8 mouse cellular contexts compared by ENCODE assay signal in the genomic region with DNA sequence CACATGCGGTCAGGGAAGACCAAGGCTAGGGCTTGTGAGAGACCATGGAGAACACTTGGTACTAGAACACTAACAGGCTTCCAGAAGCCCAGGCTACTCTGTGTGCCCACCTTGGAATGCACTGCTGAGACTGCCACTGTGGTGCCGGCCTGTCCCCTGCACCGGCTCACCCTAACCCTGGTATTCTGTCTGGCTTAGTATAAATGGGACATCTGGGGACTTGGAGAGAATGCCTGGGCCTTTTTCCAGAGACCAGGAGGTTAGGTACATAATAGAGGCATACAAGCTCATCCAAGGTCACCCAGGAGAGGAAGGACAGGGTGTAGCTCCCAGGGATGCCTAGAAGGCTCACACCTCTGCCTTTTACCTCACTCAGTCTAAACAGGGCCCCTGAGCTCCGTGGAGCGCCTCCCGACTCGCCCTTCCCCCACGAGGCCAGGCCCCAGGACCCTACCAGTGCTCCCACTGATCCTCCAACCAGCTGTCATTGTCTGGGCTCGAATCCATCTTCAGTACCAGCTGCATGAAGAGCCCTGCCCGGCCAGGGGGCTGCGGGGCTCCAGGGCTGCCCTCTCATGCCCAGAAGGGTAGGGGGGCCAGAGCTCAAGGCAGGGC. TPM values are rescaled to one million over a fixed set of nuclear protein-coding genes. Genes with fewer than 3 reads are reported as not detected.
DNase-seq lines count a peak whose midpoint lies in the region; ATAC-seq and TF ChIP-seq lines count a peak whose summit lies in the region.

No protein-coding gene starts in this region.

- H3K9ac ChIP-seq in liver, embryonic 11.5 days (ENCODE audit: low read depth, low read length): peak overlapping the region; percentile 6; the same call in 1 of the 2 replicates

- H3K27me3 ChIP-seq in spleen, adult 2 months (ENCODE audit: control insufficient read depth, insufficient read depth, low read length): peaks cover 20% of the 10 kb centered on the region
- H3K27me3 ChIP-seq in liver, embryonic 11.5 days (replicated peaks; ENCODE audit: control insufficient read depth, insufficient read depth, low read length): peaks cover 87% of the 10 kb centered on the region

- no peak for TF ChIP-seq POLR2A in spleen, adult 2 months (IDR thresholded peaks at IDR 0.05; ENCODE audit: low read depth, low read length)

- H3K9me3 ChIP-seq in liver, embryonic 11.5 days (ENCODE audit: control insufficient read depth, low read length): no peaks in the 10 kb centered on the region

- H3K4me2 ChIP-seq in liver, embryonic 11.5 days: peak overlapping the region; percentile 65

- no peak overlapping the region for H3K27ac ChIP-seq in spleen, adult 2 months (ENCODE audit: insufficient read depth, low read length)
- H3K27ac ChIP-seq in liver, embryonic 11.5 days (ENCODE audit: low read depth, low read length): peak overlapping the region; percentile 57

- peaks cover 8% of the 10 kb centered on the region for H3K4me1 ChIP-seq in spleen, adult 2 months (ENCODE audit: control insufficient read depth, insufficient read depth, insufficient read length)
- H3K4me1 ChIP-seq in liver, embryonic 11.5 days (replicated peaks; ENCODE audit: control insufficient read depth, insufficient read depth, low read length): peaks cover 22% of the 10 kb centered on the region

- intact Hi-C loops in gastrocnemius, postnatal 14 days (cut with DNase I; ENCODE audit: low total_unique reads): no loop called here

- peak overlapping the region; percentile 11; the same call in 1 of the 2 replicates for H3K4me3 ChIP-seq in spleen, adult 2 months (ENCODE audit: extremely low read depth, insufficient read depth, insufficient read length)
- H3K4me3 ChIP-seq in liver, embryonic 11.5 days (ENCODE audit: low read depth, low read length): peak overlapping the region; percentile 41

- TF ChIP-seq CTCF in spleen, adult 2 months (IDR thresholded peaks at IDR 0.05; ENCODE audit: extremely low read depth, insufficient read depth, insufficient read length, insufficient replicate concordance): no peak

- H3K36me3 ChIP-seq in spleen, adult 2 months (ENCODE audit: control insufficient read depth, insufficient read depth, low read length): no peaks in the 10 kb centered on the region
- H3K36me3 ChIP-seq in liver, embryonic 11.5 days (ENCODE audit: control insufficient read depth, insufficient read depth, low read length): no peaks in the 10 kb centered on the region

- WGBS in spleen, adult 2 months: 54% methylated on average over 11 of the region's 11 CpGs
- WGBS in liver, embryonic 11.5 days: 38% methylated on average over 11 of the region's 11 CpGs

- DNase-seq in gastrocnemius, postnatal 14 days: peak; percentile 37
- no peak for DNase-seq in gastrocnemius, postnatal 25 days
- no peak for DNase-seq in spleen, adult 2 months (ENCODE audit: low read depth in 1 of 2, low spot score in 2 of 2)
- DNase-seq in spleen, adult 18-20 months: no peak
- no peak for DNase-seq in liver, embryonic 11.5 days (ENCODE audit: low spot score)
- DNase-seq in frontal cortex, postnatal 36 days (ENCODE audit: low spot score in 2 of 2): no peak
- DNase-seq in adrenal gland, adult 2 months: no peak
- no peak for DNase-seq in urinary bladder, postnatal 25 days (ENCODE audit: low spot score)

- ATAC-seq in liver, embryonic 11.5 days (replicated peaks; ENCODE audit: low FRiP score): no peak

RNA-seq across cellular contexts. Expression of a gene that starts 9.3 kb away (rescaled TPM):
- total RNA-seq in gastrocnemius, postnatal 14 days (2021): 10 to 100 TPM; 13.6 to 24.3 TPM
- 1 to 10 TPM; 7.9 to 9.2 TPM for total RNA-seq in gastrocnemius, postnatal 25 days (2021)
- 4.5 and 5.0 TPM in 2 replicates for polyA plus RNA-seq in spleen, adult 2 months (2012; rRNA removed)
- 4.9 and 6.3 TPM in 2 replicates for polyA plus RNA-seq in liver, embryonic 11.5 days (2014; fragmentation: Nextera tagmentation; extraction: Ambion mirVana)
- 10 to 100 TPM; 30.2 to 34.9 TPM for total RNA-seq in adrenal gland, adult 2 months (2021)
- 60.9 and 67.1 TPM in 2 replicates for polyA plus RNA-seq in adrenal gland, adult 2 months (2012; rRNA removed)

RNA-seq across cellular contexts. Expression of a gene that starts 9.5 kb away (rescaled TPM):
- under 1 TPM; 0.66 to 0.86 TPM for total RNA-seq in gastrocnemius, postnatal 14 days (2021)
- total RNA-seq in gastrocnemius, postnatal 25 days (2021): 1 to 10 TPM in 1 of 2 experiments, under 1 TPM in 1; 0.87 to 1.0 TPM
- polyA plus RNA-seq in spleen, adult 2 months (2012; rRNA removed): 2.0 and 2.8 TPM in 2 replicates
- polyA plus RNA-seq in liver, embryonic 11.5 days (2014; fragmentation: Nextera tagmentation; extraction: Ambion mirVana): 0.81 and 1.7 TPM in 2 replicates
- 10 to 100 TPM in 1 of 2 experiments, 1 to 10 TPM in 1; 4.9 to 14.6 TPM for total RNA-seq in adrenal gland, adult 2 months (2021)
- 10.5 and 15.0 TPM in 2 replicates for polyA plus RNA-seq in adrenal gland, adult 2 months (2012; rRNA removed)

RNA-seq across cellular contexts. Expression of a gene that starts 17.1 kb away (rescaled TPM):
- under 1 TPM in 1 of 2 experiments, not detected in 1; 0.41 TPM for total RNA-seq in gastrocnemius, postnatal 14 days (2021)
- under 1 TPM; 0.54 to 0.88 TPM for total RNA-seq in gastrocnemius, postnatal 25 days (2021)
- 1.9 and 2.5 TPM in 2 replicates for polyA plus RNA-seq in spleen, adult 2 months (2012; rRNA removed)
- 4.2 and 5.4 TPM in 2 replicates for polyA plus RNA-seq in liver, embryonic 11.5 days (2014; fragmentation: Nextera tagmentation; extraction: Ambion mirVana)
- total RNA-seq in adrenal gland, adult 2 months (2021): 1 to 10 TPM in 1 of 2 experiments, under 1 TPM in 1; 0.45 to 1.4 TPM
- 1.3 and 2.2 TPM in 2 replicates for polyA plus RNA-seq in adrenal gland, adult 2 months (2012; rRNA removed)

RNA-seq across cellular contexts. Expression of a gene that starts 17.3 kb away (rescaled TPM):
- total RNA-seq in gastrocnemius, postnatal 14 days (2021): 10 to 100 TPM; 17.2 to 22.1 TPM
- total RNA-seq in gastrocnemius, postnatal 25 days (2021): 10 to 100 TPM; 16.7 to 18.9 TPM
- polyA plus RNA-seq in spleen, adult 2 months (2012; rRNA removed): 36.9 and 47.5 TPM in 2 replicates
- 26.3 and 29.3 TPM in 2 replicates for polyA plus RNA-seq in liver, embryonic 11.5 days (2014; fragmentation: Nextera tagmentation; extraction: Ambion mirVana)
- 100 to 1,000 TPM; 102 to 212 TPM for total RNA-seq in adrenal gland, adult 2 months (2021)
- polyA plus RNA-seq in adrenal gland, adult 2 months (2012; rRNA removed): 199 and 254 TPM in 2 replicates

RNA-seq across cellular contexts. Expression of a gene that starts 42.0 kb away (rescaled TPM):
- 10 to 100 TPM; 22.7 to 27.3 TPM for total RNA-seq in gastrocnemius, postnatal 14 days (2021)
- 10 to 100 TPM; 11.9 to 19.8 TPM for total RNA-seq in gastrocnemius, postnatal 25 days (2021)
- polyA plus RNA-seq in spleen, adult 2 months (2012; rRNA removed): 8.4 and 9.4 TPM in 2 replicates
- 20.6 and 22.5 TPM in 2 replicates for polyA plus RNA-seq in liver, embryonic 11.5 days (2014; fragmentation: Nextera tagmentation; extraction: Ambion mirVana)
- 10 to 100 TPM; 32.9 to 45.1 TPM for total RNA-seq in adrenal gland, adult 2 months (2021)
- polyA plus RNA-seq in adrenal gland, adult 2 months (2012; rRNA removed): 27.6 and 53.8 TPM in 2 replicates
